In the genomic region with DNA sequence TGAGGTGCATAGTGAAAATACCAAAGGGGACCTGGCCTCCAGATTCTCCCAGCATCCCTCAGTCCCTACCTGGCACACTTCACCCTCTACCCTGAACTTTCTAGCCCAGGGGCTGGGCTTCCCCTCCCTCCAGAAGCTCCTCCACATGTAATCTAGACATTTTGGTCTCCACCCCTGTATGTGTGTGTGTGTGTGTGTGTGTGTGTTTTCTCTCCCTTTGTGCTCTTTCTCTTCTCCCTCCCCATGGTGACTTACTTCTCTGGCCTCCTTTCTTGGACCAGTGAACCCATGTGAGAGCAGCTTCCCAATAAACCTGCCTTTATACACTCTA, we compare ENCODE assay signal across 20 mouse cellular contexts. TPM values are rescaled to one million over a fixed set of nuclear protein-coding genes. Genes with fewer than 3 reads are reported as not detected.
A peak's percentile ranks its signal among the peaks of the same experiment; 100 is the strongest.
DNase-seq lines count a peak whose midpoint lies in the region; ATAC-seq and TF ChIP-seq lines count a peak whose summit lies in the region.
"Had no signal": no experiment of that assay in that cellular context is flagged by ENCODE, and none has a peak within 500 bp of the region (broad histone marks: within the 10 kb centered on the region; RNA-seq: fewer than 3 reads in every experiment).

No protein-coding gene starts in this region.

- no peak for TF ChIP-seq CTCF in spleen, adult 2 months (IDR thresholded peaks at IDR 0.05; ENCODE audit: extremely low read depth, insufficient read depth, insufficient read length, insufficient replicate concordance)

- H3K27me3 ChIP-seq in heart, embryonic 11.5 days (ENCODE audit: control insufficient read depth, insufficient read depth, low read length): no peaks in the 10 kb centered on the region
- no peaks in the 10 kb centered on the region for H3K27me3 ChIP-seq in spleen, adult 2 months (ENCODE audit: control insufficient read depth, insufficient read depth, low read length)
- no peaks in the 10 kb centered on the region for H3K27me3 ChIP-seq in intestine, embryonic 16.5 days (replicated peaks; ENCODE audit: control insufficient read depth, insufficient read depth, low read length)
- H3K27me3 ChIP-seq: hindbrain, embryonic 15.5 days had no signal

- no peak for TF ChIP-seq POLR2A in spleen, adult 2 months (IDR thresholded peaks at IDR 0.05; ENCODE audit: low read depth, low read length)

- no peaks in the 10 kb centered on the region for H3K36me3 ChIP-seq in heart, embryonic 11.5 days (ENCODE audit: control insufficient read depth, insufficient read depth, low read length)
- no peaks in the 10 kb centered on the region for H3K36me3 ChIP-seq in spleen, adult 2 months (ENCODE audit: control insufficient read depth, insufficient read depth, low read length)
- H3K36me3 ChIP-seq in intestine, embryonic 16.5 days (ENCODE audit: control insufficient read depth, insufficient read depth, low read length): no peaks in the 10 kb centered on the region
- H3K36me3 ChIP-seq: hindbrain, embryonic 15.5 days had no signal

- peak overlapping the region; percentile 68 for H3K27ac ChIP-seq in heart, embryonic 11.5 days (ENCODE audit: low read depth, low read length)
- peak overlapping the region; percentile 24; the same call in 1 of the 2 replicates for H3K27ac ChIP-seq in spleen, adult 2 months (ENCODE audit: insufficient read depth, low read length)
- H3K27ac ChIP-seq in intestine, embryonic 16.5 days (ENCODE audit: low read length): no peak overlapping the region
- H3K27ac ChIP-seq: hindbrain, embryonic 15.5 days had no signal

- no peaks in the 10 kb centered on the region for H3K9me3 ChIP-seq in heart, embryonic 11.5 days (replicated peaks; ENCODE audit: control insufficient read depth, low read length)
- H3K9me3 ChIP-seq in intestine, embryonic 16.5 days (ENCODE audit: control insufficient read depth, low read length): no peaks in the 10 kb centered on the region
- H3K9me3 ChIP-seq: hindbrain, embryonic 15.5 days had no signal

- no peak overlapping the region for H3K4me2 ChIP-seq in heart, embryonic 11.5 days
- no peak overlapping the region for H3K4me2 ChIP-seq in intestine, embryonic 16.5 days (ENCODE audit: low read depth, low read length)
- H3K4me2 ChIP-seq: hindbrain, embryonic 15.5 days had no signal

- H3K4me3 ChIP-seq in heart, embryonic 11.5 days (ENCODE audit: low read depth, low read length): no peak overlapping the region
- H3K4me3 ChIP-seq in spleen, adult 2 months (ENCODE audit: extremely low read depth, insufficient read depth, insufficient read length): no peak overlapping the region
- H3K4me3 ChIP-seq in intestine, embryonic 16.5 days (ENCODE audit: low read length): no peak overlapping the region
- H3K4me3 ChIP-seq: hindbrain, embryonic 15.5 days had no signal

- ATAC-seq in heart, embryonic 11.5 days (replicated peaks; ENCODE audit: insufficient number of reproducible peaks, low FRiP score, low TSS enrichment): peak; percentile 39; the same call in 1 of the 2 replicates
- peak; percentile 43 for ATAC-seq in intestine, embryonic 16.5 days

- no peaks in the 10 kb centered on the region for H3K4me1 ChIP-seq in heart, embryonic 11.5 days (ENCODE audit: control insufficient read depth, insufficient read depth, low read length)
- H3K4me1 ChIP-seq in spleen, adult 2 months (ENCODE audit: control insufficient read depth, insufficient read depth, insufficient read length): no peaks in the 10 kb centered on the region; the same call in 1 of the 2 replicates
- H3K4me1 ChIP-seq in intestine, embryonic 16.5 days (ENCODE audit: control insufficient read depth, insufficient read depth, low read length): 0 out of 2 replicates have a peak, but pooled peaks cover 2% of the 10 kb centered on the region
- H3K4me1 ChIP-seq: hindbrain, embryonic 15.5 days had no signal

- no peak overlapping the region for H3K9ac ChIP-seq in heart, embryonic 11.5 days (ENCODE audit: low read depth, low read length)
- no peak overlapping the region for H3K9ac ChIP-seq in intestine, embryonic 16.5 days (ENCODE audit: low read depth, low read length)
- H3K9ac ChIP-seq: hindbrain, embryonic 15.5 days had no signal

- DNase-seq in heart, adult 8-10 months (ENCODE audit: low spot score): no peak
- DNase-seq in spleen, adult 2 months (ENCODE audit: low read depth in 1 of 2, low spot score in 2 of 2): no peak
- no peak for DNase-seq in spleen, adult 12 weeks (ENCODE audit: low spot score)
- no peak for DNase-seq in adrenal gland, postnatal 25 days
- DNase-seq in frontal cortex, postnatal 25 days (ENCODE audit: low spot score in 2 of 2): no peak
- DNase-seq in layer of hippocampus, postnatal 36 days: no peak
- DNase-seq: cerebellum, adult 18-20 months; heart, adult 18-20 months; kidney, adult 8-10 months; lung, adult 18-20 months; retina, postnatal 1 day; thymus, postnatal 4 days had no signal

RNA-seq across cellular contexts. Expression of gene Gm9844, which starts 8.8 kb away (rescaled TPM):
- polyA plus RNA-seq in heart, embryonic 11.5 days (2014; fragmentation: Nextera tagmentation; extraction: Ambion mirVana): 12.4 and 14.5 TPM in 2 replicates
- not detected for total RNA-seq in heart, adult 8-10 months (2022)
- 1.9 and 2.9 TPM in 2 replicates for polyA plus RNA-seq in spleen, adult 2 months (2012; rRNA removed)
- polyA plus RNA-seq in intestine, embryonic 16.5 days (2015; fragmentation: Nextera tagmentation; extraction: Ambion mirVana): 8.6 and 9.7 TPM in 2 replicates
- 0.94 TPM in 1 of 2 replicates, not detected in the other for total RNA-seq in adrenal gland, postnatal 25 days (2021)
- total RNA-seq in layer of hippocampus, postnatal 36 days (2021): not detected
- total RNA-seq: heart, adult 18-20 months; left cerebral cortex, adult 8-10 months had no signal
- polyA plus RNA-seq: small intestine, adult 2 months had no signal

RNA-seq across cellular contexts. Expression of gene Lypd4, which starts 16.5 kb away (rescaled TPM):
- not detected in 2 replicates for polyA plus RNA-seq in heart, embryonic 11.5 days (2014; fragmentation: Nextera tagmentation; extraction: Ambion mirVana)
- not detected for total RNA-seq in heart, adult 8-10 months (2022)
- polyA plus RNA-seq in spleen, adult 2 months (2012; rRNA removed): not detected in 2 replicates
- polyA plus RNA-seq in intestine, embryonic 16.5 days (2015; fragmentation: Nextera tagmentation; extraction: Ambion mirVana): not detected in 2 replicates
- total RNA-seq in adrenal gland, postnatal 25 days (2021): not detected in 2 replicates
- total RNA-seq in layer of hippocampus, postnatal 36 days (2021): not detected
- total RNA-seq: heart, adult 18-20 months; left cerebral cortex, adult 8-10 months; megakaryocyte progenitor cell, adult 5-6 weeks had no signal
- polyA plus RNA-seq: brain, embryonic 14.5 days; hindbrain, embryonic 15.5 days; neural tube, embryonic 14.5 days; small intestine, adult 2 months had no signal

RNA-seq across cellular contexts. Expression of gene Dmrtc2, which starts 16.7 kb away (rescaled TPM):
- not detected in 2 replicates for polyA plus RNA-seq in heart, embryonic 11.5 days (2014; fragmentation: Nextera tagmentation; extraction: Ambion mirVana)
- total RNA-seq in heart, adult 8-10 months (2022): not detected
- polyA plus RNA-seq in spleen, adult 2 months (2012; rRNA removed): not detected in 2 replicates
- polyA plus RNA-seq in intestine, embryonic 16.5 days (2015; fragmentation: Nextera tagmentation; extraction: Ambion mirVana): not detected in 2 replicates
- total RNA-seq in adrenal gland, postnatal 25 days (2021): not detected in 2 replicates
- total RNA-seq in layer of hippocampus, postnatal 36 days (2021): not detected
- total RNA-seq: heart, adult 18-20 months; left cerebral cortex, adult 8-10 months; megakaryocyte progenitor cell, adult 5-6 weeks had no signal
- polyA plus RNA-seq: neural tube, embryonic 14.5 days; small intestine, adult 2 months had no signal

RNA-seq across cellular contexts. Expression of gene Rps19, which starts 31.0 kb away (rescaled TPM):
- polyA plus RNA-seq in heart, embryonic 11.5 days (2014; fragmentation: Nextera tagmentation; extraction: Ambion mirVana): 1,535 and 1,579 TPM in 2 replicates
- 100 to 1,000 TPM; 468 to 567 (median 530) TPM for total RNA-seq in heart, adult 8-10 months (2022)
- 627 and 638 TPM in 2 replicates for polyA plus RNA-seq in spleen, adult 2 months (2012; rRNA removed)
- polyA plus RNA-seq in intestine, embryonic 16.5 days (2015; fragmentation: Nextera tagmentation; extraction: Ambion mirVana): 2,122 and 2,334 TPM in 2 replicates
- total RNA-seq in adrenal gland, postnatal 25 days (2021): 564 and 876 TPM in 2 replicates
- 100 to 1,000 TPM; 490 to 494 TPM for total RNA-seq in layer of hippocampus, postnatal 36 days (2021)

RNA-seq across cellular contexts. Expression of gene Cd79a, which starts 44.0 kb away (rescaled TPM):
- polyA plus RNA-seq in heart, embryonic 11.5 days (2014; fragmentation: Nextera tagmentation; extraction: Ambion mirVana): 0.14 and 0.30 TPM in 2 replicates
- total RNA-seq in heart, adult 8-10 months (2022): 1 to 10 TPM in 1 of 4 experiments, under 1 TPM in 3; 0.35 to 2.1 (median 0.66) TPM
- polyA plus RNA-seq in spleen, adult 2 months (2012; rRNA removed): 959 and 1,255 TPM in 2 replicates
- polyA plus RNA-seq in intestine, embryonic 16.5 days (2015; fragmentation: Nextera tagmentation; extraction: Ambion mirVana): 0.39 and 0.46 TPM in 2 replicates
- total RNA-seq in adrenal gland, postnatal 25 days (2021): 0.91 and 1.0 TPM in 2 replicates
- under 1 TPM in 1 of 2 experiments, not detected in 1; 0.43 TPM for total RNA-seq in layer of hippocampus, postnatal 36 days (2021)
